Mouse (Mus musculus) limb, embryonic 15.5 days (tissue): ENCODE measurements at regions not wholly inside any gene's neighbourhood (a gene's known extent, or its start where the extent isn't known, plus 50 kb on each side); places are given as distances from the start of the nearest gene placed in this dataset.

ENCODE experiments used
- ATAC-seq: fragments of 200-750 bp; cut with Nextera tagmentation; 2 replicates; pipeline ENCODE4 v1.8.0; 2017; ENCODE audit warnings: low read depth, moderate TSS enrichment; ENCODE audit not compliant: insufficient number of reproducible peaks, low FRiP score, low TSS enrichment
- H3K27ac ChIP-seq: fragments of 300-500 bp; sonication (generic); 2 replicates; pipeline ENCODE4 v1.5.1; 2015; ENCODE audit warnings: moderate library complexity, mild to moderate bottlenecking, inconsistent platforms
- H3K27me3 ChIP-seq: fragments of 300-500 bp; sonication (generic); 2 replicates; pipeline ENCODE4 v1.6.1; 2015; ENCODE audit warnings: inconsistent platforms
- H3K36me3 ChIP-seq: fragments of 300-500 bp; sonication (generic); 2 replicates; pipeline ENCODE4 v1.6.1; 2015; ENCODE audit warnings: inconsistent platforms
- H3K4me1 ChIP-seq: fragments of 300-500 bp; sonication (generic); 2 replicates; pipeline ENCODE4 v1.6.1; 2015; ENCODE audit warnings: inconsistent platforms
- H3K4me2 ChIP-seq: fragments of 300-500 bp; sonication (generic); 2 replicates; pipeline ENCODE4 v1.6.1; 2015; ENCODE audit warnings: mild to moderate bottlenecking, inconsistent platforms
- H3K4me3 ChIP-seq: fragments of 300-500 bp; sonication (generic); 2 replicates; pipeline ENCODE4 v1.5.1; 2015; ENCODE audit warnings: mild to moderate bottlenecking, inconsistent platforms
- H3K9ac ChIP-seq: fragments of 300-500 bp; sonication (generic); 2 replicates; pipeline ENCODE4 v1.6.1; 2015; ENCODE audit warnings: inconsistent platforms
- H3K9me3 ChIP-seq: fragments of 300-500 bp; sonication (generic); 2 replicates; pipeline ENCODE4 v1.6.1; 2016; ENCODE audit warnings: inconsistent platforms
- WGBS: fragments of 180-500 bp; shearing (Covaris S2); methylation state at CpG from one replicate; pipeline ENCODE4 v1.1.7; 2015; 5-methylcytosine and 5-hydroxymethylcytosine counted together

DNA sequence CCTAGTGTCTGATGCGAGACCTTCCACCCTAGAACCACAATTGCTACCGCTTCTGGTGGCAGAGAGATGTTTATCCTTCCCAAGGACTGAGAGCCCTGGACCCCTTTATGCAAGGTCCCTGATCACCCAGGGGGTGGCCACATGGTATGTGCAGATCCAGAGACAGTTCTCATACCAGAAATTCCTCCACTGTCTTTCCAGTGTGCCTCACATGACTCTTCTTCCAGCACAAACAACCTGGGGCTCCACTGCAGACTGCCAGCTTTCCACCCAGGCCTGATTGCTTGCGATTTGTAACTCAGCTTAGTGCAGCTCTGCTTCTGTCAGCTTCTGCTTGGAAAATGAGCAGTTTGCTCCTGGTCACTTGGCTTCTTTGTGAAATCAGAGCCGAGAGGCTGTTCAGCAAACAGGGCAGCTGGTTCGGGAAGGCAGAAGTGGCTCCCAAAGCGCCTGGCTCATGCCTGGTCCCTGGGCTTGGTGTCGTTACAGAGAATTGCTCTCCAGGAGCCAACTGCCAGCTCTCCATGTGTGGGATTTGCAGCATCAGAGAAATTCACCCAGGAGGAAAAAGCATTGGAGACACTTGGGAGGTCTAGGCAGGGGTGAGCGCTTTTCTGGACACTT, 174.9 kb upstream of the Lef1 start:
- H3K9me3 ChIP-seq = no peaks in the 10 kb centered on the region
- H3K36me3 ChIP-seq = no peaks in the 10 kb centered on the region
- H3K4me3 ChIP-seq = no peak overlapping the region
- WGBS = 41% methylated on average over 8 of the region's 8 CpGs
- H3K4me2 ChIP-seq = no peak overlapping the region
- no peaks in the 10 kb centered on the region for H3K27me3 ChIP-seq
- peak; percentile 37 for ATAC-seq
- peaks cover 20% of the 10 kb centered on the region for H3K4me1 ChIP-seq
- no peak overlapping the region for H3K9ac ChIP-seq
- peak overlapping the region; percentile 75 for H3K27ac ChIP-seq

DNA sequence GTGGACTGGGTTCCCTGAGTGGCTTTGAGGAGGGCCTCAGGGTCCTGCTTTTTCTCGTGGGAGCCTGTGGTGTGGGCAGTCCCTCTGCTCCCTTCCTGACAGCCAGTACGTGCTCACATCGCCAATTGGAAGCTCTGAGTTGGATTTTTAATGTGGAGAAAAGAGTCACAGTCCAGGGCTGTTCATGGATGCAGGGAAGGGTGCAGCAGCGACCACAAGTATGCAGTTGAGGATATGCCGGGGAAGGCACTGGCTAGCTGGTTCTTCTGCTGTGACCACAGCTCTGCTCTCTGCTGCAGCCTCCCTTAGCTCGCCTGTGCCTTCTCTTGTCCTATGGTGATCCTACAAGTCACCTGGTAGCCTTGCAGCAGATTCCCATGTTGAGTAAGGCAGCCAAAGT, 177.5 kb upstream of the Lef1 start:
- H3K27ac ChIP-seq = peak overlapping the region; percentile 54; the same call in 1 of the 2 replicates
- H3K4me2 ChIP-seq = no peak overlapping the region
- peaks cover 28% of the 10 kb centered on the region for H3K4me1 ChIP-seq
- no peak for ATAC-seq
- H3K9ac ChIP-seq = no peak overlapping the region
- H3K4me3 ChIP-seq = no peak overlapping the region
- H3K36me3 ChIP-seq = no peaks in the 10 kb centered on the region
- no peaks in the 10 kb centered on the region for H3K27me3 ChIP-seq
- H3K9me3 ChIP-seq = no peaks in the 10 kb centered on the region
- 58% methylated on average over 6 of the region's 6 CpGs for WGBS

DNA sequence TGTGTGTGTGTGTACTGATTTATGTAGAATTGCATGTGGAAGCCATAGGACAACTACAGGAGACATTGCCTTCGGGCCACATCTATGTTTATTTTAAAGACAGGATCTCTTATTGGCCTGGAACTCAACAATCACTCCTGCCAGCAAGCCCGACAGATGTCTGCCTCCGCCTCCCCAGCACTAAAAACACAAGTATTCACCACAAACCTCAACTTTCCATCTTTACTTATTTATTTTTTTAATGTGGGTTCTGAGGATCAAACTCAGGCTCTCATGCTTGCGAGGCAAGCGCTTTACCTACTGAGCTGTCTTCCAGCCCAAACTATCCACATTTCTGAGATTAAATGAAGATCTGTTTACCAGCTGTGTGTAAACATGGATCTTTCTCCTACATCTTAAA, 178.0 kb upstream of the Lef1 start:
- peaks cover 28% of the 10 kb centered on the region for H3K4me1 ChIP-seq
- H3K27ac ChIP-seq = peak overlapping the region; percentile 54; the same call in 1 of the 2 replicates
- no peaks in the 10 kb centered on the region for H3K36me3 ChIP-seq
- no peaks in the 10 kb centered on the region for H3K27me3 ChIP-seq
- H3K9me3 ChIP-seq = no peaks in the 10 kb centered on the region
- H3K9ac ChIP-seq = no peak overlapping the region
- ATAC-seq = no peak
- no peak overlapping the region for H3K4me3 ChIP-seq
- H3K4me2 ChIP-seq = no peak overlapping the region
- WGBS = 67% methylated on average over 5 of the region's 5 CpGs

DNA sequence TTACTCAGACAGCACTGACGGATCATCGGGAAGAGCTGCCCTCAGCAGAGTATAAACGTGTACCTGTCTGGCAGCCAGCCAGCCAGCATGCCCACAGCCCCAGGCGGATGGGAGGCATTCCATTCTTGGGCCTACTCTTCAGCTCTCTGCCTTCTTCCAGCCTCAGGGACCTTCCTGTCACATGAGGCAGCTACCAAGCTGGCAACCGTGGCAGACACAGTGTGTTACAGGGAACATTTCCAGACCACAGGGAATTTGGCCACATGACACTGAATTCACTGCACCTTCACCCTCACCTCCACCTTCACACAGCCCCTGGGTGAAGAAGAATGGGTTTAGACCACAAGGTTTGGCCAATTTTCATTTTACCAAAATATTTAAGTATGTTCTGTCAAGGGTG, 185.3 kb upstream of the Lef1 start:
- WGBS = 38% methylated on average over 5 of the region's 5 CpGs
- no peak for ATAC-seq
- no peak overlapping the region for H3K27ac ChIP-seq
- H3K27me3 ChIP-seq = peaks cover 4% of the 10 kb centered on the region; the same call in 1 of the 2 replicates
- H3K4me1 ChIP-seq = peaks cover 21% of the 10 kb centered on the region
- no peaks in the 10 kb centered on the region for H3K9me3 ChIP-seq
- H3K9ac ChIP-seq = no peak overlapping the region
- no peaks in the 10 kb centered on the region for H3K36me3 ChIP-seq
- H3K4me2 ChIP-seq = no peak overlapping the region
- H3K4me3 ChIP-seq = no peak overlapping the region

DNA sequence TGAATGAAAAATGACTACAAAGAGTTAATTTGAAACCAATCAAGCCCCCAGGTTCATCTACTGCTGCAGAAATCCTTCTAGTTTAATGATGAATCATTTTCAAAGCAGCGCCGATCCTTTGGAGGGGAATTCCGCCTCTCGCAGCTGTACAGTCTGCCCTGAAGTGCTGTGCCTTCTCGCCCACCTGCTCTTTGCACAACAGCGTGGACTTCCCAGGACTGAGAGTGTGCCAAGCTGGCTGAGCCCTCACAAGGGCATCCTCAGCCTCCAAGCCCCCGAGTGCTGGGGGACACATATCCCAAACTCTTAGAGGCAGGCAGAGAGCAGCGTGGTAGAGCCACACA, 186.7 kb upstream of the Lef1 start:
- H3K4me2 ChIP-seq = peak overlapping the region; percentile 42
- H3K4me3 ChIP-seq = peak overlapping the region; percentile 16
- H3K27me3 ChIP-seq = peaks cover 4% of the 10 kb centered on the region; the same call in 1 of the 2 replicates
- WGBS = 14% methylated on average over 8 of the region's 8 CpGs
- H3K9ac ChIP-seq = no peak overlapping the region
- peak overlapping the region; percentile 54 for H3K27ac ChIP-seq
- no peaks in the 10 kb centered on the region for H3K9me3 ChIP-seq
- peaks cover 19% of the 10 kb centered on the region for H3K4me1 ChIP-seq
- no peak for ATAC-seq
- no peaks in the 10 kb centered on the region for H3K36me3 ChIP-seq

DNA sequence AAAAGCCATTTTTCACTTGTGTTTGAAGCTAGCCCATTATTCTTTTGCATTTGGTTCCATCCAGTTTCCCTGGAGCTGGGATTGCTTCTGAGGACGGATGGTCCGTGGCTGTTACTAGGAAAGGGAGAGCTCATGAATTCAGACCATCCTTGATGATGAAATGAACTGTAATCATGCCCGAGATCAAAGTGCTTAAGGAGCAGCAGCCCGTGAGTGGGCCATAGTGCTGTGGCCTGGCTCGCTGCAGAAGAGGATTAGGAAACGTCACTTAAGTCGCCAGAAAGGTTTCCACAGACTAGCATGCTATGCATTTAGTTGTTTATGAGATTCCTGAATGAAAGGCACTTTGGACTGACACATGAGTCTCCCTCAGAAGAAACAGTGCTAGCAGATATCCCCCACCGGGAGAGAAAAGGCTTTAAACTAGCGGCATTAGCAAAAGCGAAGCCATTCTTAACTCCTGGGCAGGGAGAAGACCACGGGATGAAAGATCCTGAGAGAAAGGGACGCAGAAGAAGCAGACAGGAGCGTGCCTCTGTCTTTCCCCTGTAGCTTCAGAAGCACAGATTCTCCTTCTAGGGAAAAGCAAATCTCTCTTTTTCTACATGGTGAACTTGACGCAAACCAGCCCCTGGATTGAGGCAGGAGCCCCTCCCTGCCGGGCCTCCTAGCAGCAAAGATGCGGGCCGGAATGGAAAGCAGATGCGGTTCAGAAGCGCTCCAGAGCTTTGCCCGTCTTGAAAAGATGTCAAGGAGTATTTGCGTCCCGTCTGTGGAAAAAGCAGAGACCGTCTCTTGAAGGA, 187.3 kb upstream of the Lef1 start:
- Histone ChIP-seq H3K4me2 (peak overlapping the region; percentile 42), H3K27ac (peak overlapping the region; percentile 54), H3K36me3 (no peaks in the 10 kb centered on the region), H3K9me3 (no peaks in the 10 kb centered on the region), H3K9ac (no peak overlapping the region), H3K4me1 (peaks cover 13% of the 10 kb centered on the region), H3K27me3 (peaks cover 4% of the 10 kb centered on the region; the same call in 1 of the 2 replicates), H3K4me3 (peak overlapping the region; percentile 16)
- ATAC-seq = no peak
- WGBS = 12% methylated on average over 23 of the region's 23 CpGs

DNA sequence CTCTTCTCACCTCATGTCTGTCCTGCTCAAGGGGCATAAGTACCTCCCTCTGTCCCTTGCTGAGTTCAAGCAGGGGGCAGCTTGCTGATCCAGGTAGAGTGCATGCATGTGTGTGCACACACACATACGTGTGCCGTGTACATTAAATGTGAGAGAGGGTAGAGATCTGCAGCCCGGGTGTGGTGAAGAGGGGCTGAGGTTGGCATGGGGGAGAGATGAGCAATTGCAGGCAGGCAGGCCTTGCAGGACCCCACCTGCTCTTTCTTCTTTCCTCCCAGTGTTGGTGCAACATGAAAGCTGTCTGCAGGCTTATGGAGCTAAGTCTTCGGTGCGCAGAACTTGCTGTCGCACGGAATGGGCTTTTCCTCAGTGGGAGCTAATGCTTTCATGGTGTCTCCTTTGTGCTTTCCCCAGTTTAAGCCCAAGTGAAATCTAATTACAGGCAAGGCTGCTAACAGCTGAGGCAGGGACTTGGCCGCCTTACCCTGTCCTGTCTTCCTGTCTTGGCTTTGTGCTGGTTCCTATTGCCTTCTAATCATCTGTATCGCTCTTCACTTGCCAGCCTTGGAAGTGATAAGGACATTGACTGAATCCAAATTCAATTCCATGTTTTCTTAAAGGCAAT, 188.5 kb upstream of the Lef1 start:
- Histone ChIP-seq H3K9me3 (no peaks in the 10 kb centered on the region), H3K27ac (no peak overlapping the region), H3K4me3 (no peak overlapping the region), H3K4me1 (peaks cover 13% of the 10 kb centered on the region), H3K4me2 (no peak overlapping the region), H3K9ac (no peak overlapping the region), H3K36me3 (no peaks in the 10 kb centered on the region), H3K27me3 (peaks cover 4% of the 10 kb centered on the region; the same call in 1 of the 2 replicates)
- no peak for ATAC-seq
- WGBS = 81% methylated on average over 9 of the region's 9 CpGs

DNA sequence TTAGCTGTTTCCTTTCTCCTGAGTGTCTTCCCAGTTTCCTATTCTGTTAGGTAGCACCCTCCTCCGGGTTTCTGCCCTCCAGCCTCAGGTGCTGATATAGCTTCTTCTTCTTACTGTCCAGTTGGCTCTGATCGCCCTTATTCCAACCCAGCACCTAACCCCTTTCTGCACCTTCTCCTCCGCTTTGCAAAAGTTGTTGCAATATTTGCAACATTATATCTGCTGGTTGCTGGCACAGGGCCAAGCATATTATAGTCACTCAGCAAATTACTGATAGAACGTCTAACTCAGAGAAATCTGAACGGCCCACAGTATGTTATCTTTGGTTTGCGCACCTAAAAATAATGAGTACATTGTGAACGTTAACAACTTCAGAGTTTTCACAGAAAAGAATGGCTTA, 183.6 kb upstream of the Rpl34 start:
- H3K36me3 ChIP-seq = no peaks in the 10 kb centered on the region
- H3K27me3 ChIP-seq = no peaks in the 10 kb centered on the region
- WGBS = 54% methylated on average over 7 of the region's 7 CpGs
- no peak overlapping the region for H3K4me2 ChIP-seq
- no peak overlapping the region for H3K27ac ChIP-seq
- H3K4me1 ChIP-seq = 0 out of 2 replicates have a peak, but pooled peaks cover 6% of the 10 kb centered on the region
- ATAC-seq = no peak
- H3K4me3 ChIP-seq = no peak overlapping the region
- H3K9ac ChIP-seq = no peak overlapping the region
- H3K9me3 ChIP-seq = no peaks in the 10 kb centered on the region

DNA sequence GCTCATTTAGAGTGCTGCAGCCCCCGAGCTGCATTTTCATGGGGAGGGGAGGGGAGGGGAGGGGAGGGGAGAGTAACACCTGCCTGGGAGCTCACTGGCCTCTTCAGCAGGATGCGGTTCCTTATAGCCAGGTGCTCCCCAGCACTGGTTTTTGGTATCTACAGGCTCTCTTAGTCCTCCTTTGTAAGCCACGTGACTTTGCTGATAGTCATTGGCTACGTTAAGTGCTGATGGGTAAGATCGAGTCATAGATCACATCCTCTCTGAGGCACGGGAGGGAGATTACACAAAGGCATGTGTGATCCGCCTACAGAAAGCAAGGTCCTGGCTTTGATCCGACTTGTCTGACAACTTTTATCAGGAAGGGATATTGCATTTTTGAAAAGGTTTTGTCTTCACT, 174.9 kb upstream of the Rpl34 start:
- no peak overlapping the region for H3K9ac ChIP-seq
- H3K27ac ChIP-seq = no peak overlapping the region
- 44% methylated on average over 8 of the region's 8 CpGs for WGBS
- ATAC-seq = no peak
- H3K4me3 ChIP-seq = no peak overlapping the region
- H3K4me2 ChIP-seq = no peak overlapping the region
- H3K27me3 ChIP-seq = 0 out of 2 replicates have a peak, but pooled peaks cover 3% of the 10 kb centered on the region
- H3K9me3 ChIP-seq = no peaks in the 10 kb centered on the region
- H3K36me3 ChIP-seq = no peaks in the 10 kb centered on the region
- peaks cover 19% of the 10 kb centered on the region for H3K4me1 ChIP-seq

DNA sequence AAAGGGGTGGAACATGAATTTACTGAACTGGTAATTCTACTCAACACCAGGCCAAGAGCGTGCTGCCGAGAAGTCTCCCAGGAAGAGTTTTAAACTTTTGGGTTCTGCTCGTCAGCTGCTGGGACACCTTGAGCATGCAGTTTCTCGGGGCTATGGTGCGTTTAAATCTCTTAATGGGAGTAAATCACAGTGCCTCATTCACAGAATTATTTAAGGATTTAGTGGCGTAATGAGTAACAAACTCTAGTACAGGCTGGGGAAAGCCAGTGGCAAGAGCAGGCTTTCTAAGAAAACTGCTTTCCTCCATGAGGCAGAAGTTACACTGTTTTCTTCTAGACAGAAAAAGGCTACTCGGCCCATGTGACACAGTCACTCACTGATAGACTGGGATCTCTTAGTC, 173.1 kb upstream of the Rpl34 start:
- Histone ChIP-seq H3K27ac (no peak overlapping the region), H3K36me3 (no peaks in the 10 kb centered on the region), H3K4me2 (no peak overlapping the region), H3K4me1 (peaks cover 24% of the 10 kb centered on the region), H3K27me3 (0 out of 2 replicates have a peak, but pooled peaks cover 3% of the 10 kb centered on the region), H3K4me3 (no peak overlapping the region), H3K9me3 (no peaks in the 10 kb centered on the region), H3K9ac (no peak overlapping the region)
- 60% methylated on average over 7 of the region's 7 CpGs for WGBS
- no peak for ATAC-seq

DNA sequence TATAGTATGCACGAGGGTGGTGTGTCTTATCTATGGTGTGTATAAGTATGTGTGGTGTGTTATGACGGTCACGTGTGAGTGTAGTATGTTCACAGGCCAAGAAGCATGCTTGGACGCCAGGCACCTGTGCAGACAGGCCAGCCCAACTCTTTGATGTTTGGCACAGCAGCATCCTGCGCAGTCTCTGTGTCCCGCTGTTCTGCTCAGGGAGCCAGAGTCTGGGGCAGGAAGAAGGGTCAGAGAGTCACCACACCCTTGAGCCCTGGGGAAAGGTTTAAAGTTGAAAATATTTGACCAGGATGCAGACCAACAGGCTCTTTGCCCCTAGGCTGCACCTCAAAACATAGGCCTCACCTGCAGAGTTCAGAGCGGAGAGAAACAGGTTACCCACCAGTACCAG, 172.2 kb upstream of the Rpl34 start:
- Histone ChIP-seq H3K4me2 (no peak overlapping the region), H3K4me3 (no peak overlapping the region), H3K9me3 (no peaks in the 10 kb centered on the region), H3K36me3 (no peaks in the 10 kb centered on the region), H3K4me1 (peaks cover 24% of the 10 kb centered on the region), H3K9ac (no peak overlapping the region), H3K27me3 (0 out of 2 replicates have a peak, but pooled peaks cover 3% of the 10 kb centered on the region), H3K27ac (no peak overlapping the region)
- ATAC-seq = no peak
- 73% methylated on average over 7 of the region's 7 CpGs for WGBS

DNA sequence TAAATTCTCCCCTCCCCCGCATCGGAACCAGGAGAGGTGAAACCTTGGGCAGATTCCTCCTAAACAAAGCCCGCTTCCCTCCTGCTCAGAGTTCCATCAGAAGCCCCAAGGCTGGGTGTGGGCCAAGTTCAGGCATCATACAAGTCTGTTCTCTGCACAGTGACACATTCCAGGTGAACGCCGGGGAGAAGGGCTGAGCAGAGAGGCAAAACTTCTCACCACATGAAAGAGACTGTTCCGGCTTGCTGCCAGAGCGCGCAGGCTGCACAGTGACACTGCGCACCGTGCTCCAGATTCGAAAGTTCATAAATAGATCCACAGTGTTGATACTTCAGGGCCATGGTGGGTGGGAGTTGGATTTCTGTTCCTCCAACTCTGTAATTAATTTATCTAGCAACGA, 171.1 kb upstream of the Rpl34 start:
- Histone ChIP-seq H3K27me3 (0 out of 2 replicates have a peak, but pooled peaks cover 3% of the 10 kb centered on the region), H3K4me1 (peaks cover 24% of the 10 kb centered on the region), H3K36me3 (no peaks in the 10 kb centered on the region), H3K4me3 (no peak overlapping the region), H3K27ac (no peak overlapping the region), H3K9me3 (no peaks in the 10 kb centered on the region), H3K9ac (no peak overlapping the region), H3K4me2 (no peak overlapping the region)
- ATAC-seq = peak; percentile 52; the same call in 1 of the 2 replicates
- 59% methylated on average over 12 of the region's 12 CpGs for whole genome bisulfite sequencing
